Mouse (Mus musculus) spleen, adult 12 weeks (tissue): Measurements from ENCODE around the gene Hmgb1.

ENCODE experiments used
- DNase-seq: peaks from one replicate; pipeline ENCODE4 v3.0.0; 2022; ENCODE audit warnings: low spot score

Gene Hmgb1

GRCm38 (mm10) chr5:149053352-149054168, 130.7 kb downstream of the Hmgb1 start:
- no peak for DNase-seq

- DNase-seq = peak; percentile 98
These were observed 131.6 kb downstream of the Hmgb1 start for GRCm38 (mm10) chr5:149052421-149053338.

- DNase-seq = peak; percentile 66
These were observed 132.5 kb downstream of the Hmgb1 start for GRCm38 (mm10) chr5:149051571-149052420.

GRCm38 (mm10) chr5:149051194-149051570, 133.1 kb downstream of the Hmgb1 start:
- no peak for DNase-seq

- no peak for DNase-seq
These were observed 133.6 kb downstream of the Hmgb1 start for GRCm38 (mm10) chr5:149050588-149051160.

GRCm38 (mm10) chr5:149049435-149049834, 134.9 kb downstream of the Hmgb1 start:
- DNase-seq = no peak

GRCm38 (mm10) chr5:149048961-149049360, 135.3 kb downstream of the Hmgb1 start:
- no peak for DNase-seq

GRCm38 (mm10) chr5:149046650-149047049, 137.6 kb downstream of the Hmgb1 start:
- no peak for DNase-seq

- DNase-seq = no peak
These were observed 138.7 kb downstream of the Hmgb1 start for GRCm38 (mm10) chr5:149045470-149046085.

- no peak for DNase-seq
These were observed 139.2 kb downstream of the Hmgb1 start for GRCm38 (mm10) chr5:149045054-149045453.

GRCm38 (mm10) chr5:149044067-149044466, 140.2 kb downstream of the Hmgb1 start:
- DNase-seq = no peak

GRCm38 (mm10) chr5:149043240-149043639, 141.0 kb downstream of the Hmgb1 start:
- no peak for DNase-seq

- peak; percentile 50 for DNase-seq
These were observed 144.5 kb downstream of the Hmgb1 start for GRCm38 (mm10) chr5:149039825-149040224.

GRCm38 (mm10) chr5:149037729-149038128, 146.6 kb downstream of the Hmgb1 start:
- DNase-seq = no peak

GRCm38 (mm10) chr5:149036920-149037319, 147.4 kb downstream of the Hmgb1 start:
- DNase-seq = no peak

- DNase-seq = no peak
These were observed 151.9 kb downstream of the Hmgb1 start for GRCm38 (mm10) chr5:149032438-149032837.

- DNase-seq = peak; percentile 52
These were observed 153.0 kb downstream of the Hmgb1 start for GRCm38 (mm10) chr5:149031199-149031750.

- no peak for DNase-seq
These were observed 154.2 kb downstream of the Hmgb1 start for GRCm38 (mm10) chr5:149030103-149030502.

GRCm38 (mm10) chr5:149028394-149028793, 155.9 kb downstream of the Hmgb1 start:
- no peak for DNase-seq

- no peak for DNase-seq
These were observed 156.9 kb downstream of the Hmgb1 start for GRCm38 (mm10) chr5:149027389-149027788.

- DNase-seq = no peak
These were observed 163.2 kb downstream of the Hmgb1 start for GRCm38 (mm10) chr5:149021120-149021519.
